Mouse (Mus musculus): ENCODE measurements around the gene Auts2. TPM values are rescaled to one million over a fixed set of nuclear protein-coding genes. Genes with fewer than 3 reads are reported as not detected.
"Not testable (repeated sequence)": the region's sequence is repeated elsewhere in the genome, so short reads cannot be mapped to it uniquely, and the experiment has no call there.

Gene Auts2
- total RNA-seq (2021), result 100 to 1,000 TPM; 100 to 137 TPM

GRCm38 (mm10) chr5:132543118-132544071 lies at the start of gene Auts2:
TSS of gene Auts2 (minus strand) at chr5:132543344.
- peak; percentile 84 to 87 for DNase-seq (ENCODE audit: low spot score in 2 of 2)
- intact Hi-C loops (cut with DNase I), result loop anchor here (5.0 to 10.0 kb wide), 3 partner anchors 311 to 1461 kb away; no protein-coding TSS in a partner anchor

GRCm38 (mm10) chr5:132591721-132592695 lies 48.9 kb upstream of the Auts2 start:
- no peak for DNase-seq (ENCODE audit: low spot score in 2 of 2)
- intact Hi-C loops (cut with DNase I), result no loop called here

GRCm38 (mm10) chr5:132579774-132580173 lies 36.6 kb upstream of the Auts2 start:
- no peak for DNase-seq (ENCODE audit: low spot score in 2 of 2)
- intact Hi-C loops (cut with DNase I), result no loop called here

- DNase-seq (ENCODE audit: low spot score in 2 of 2), result not testable (repeated sequence)
- intact Hi-C loops (cut with DNase I), result loop anchor here (10.0 kb wide), 1 partner anchor 1034 kb away; no protein-coding TSS in a partner anchor
Measured at GRCm38 (mm10) chr5:132560771-132561170, 17.6 kb upstream of the Auts2 start.

GRCm38 (mm10) chr5:132545761-132546160 lies 2.6 kb upstream of the Auts2 start:
- intact Hi-C loops (cut with DNase I), result loop anchor here (10.0 kb wide), 1 partner anchor 1459 kb away; no protein-coding TSS in a partner anchor
- DNase-seq (ENCODE audit: low spot score in 2 of 2), result no peak

- intact Hi-C loops (cut with DNase I), result loop anchor here (5.0 to 10.0 kb wide), 3 partner anchors 312 to 1460 kb away; no protein-coding TSS in a partner anchor
- DNase-seq (ENCODE audit: low spot score in 2 of 2), result peak; percentile 10 to 13
Measured at GRCm38 (mm10) chr5:132544176-132544995, 1.2 kb upstream of the Auts2 start.

GRCm38 (mm10) chr5:132542381-132543020 lies 643 bp downstream of the Auts2 start:
- intact Hi-C loops (cut with DNase I), result loop anchor here (5.0 to 10.0 kb wide), 3 partner anchors 310 to 1462 kb away; no protein-coding TSS in a partner anchor
- peak; percentile 17 to 33 for DNase-seq (ENCODE audit: low spot score in 2 of 2)

GRCm38 (mm10) chr5:132541951-132542350 lies 1.2 kb downstream of the Auts2 start:
- peak in 1 of 2 experiments; percentile 11 for DNase-seq (ENCODE audit: low spot score in 2 of 2)
- intact Hi-C loops (cut with DNase I), result loop anchor here (5.0 to 10.0 kb wide), 3 partner anchors 310 to 1463 kb away; no protein-coding TSS in a partner anchor

GRCm38 (mm10) chr5:132541371-132541931 lies 1.7 kb downstream of the Auts2 start:
- DNase-seq (ENCODE audit: low spot score in 2 of 2), result peak; percentile 35 to 44
- intact Hi-C loops (cut with DNase I), result loop anchor here (5.0 to 10.0 kb wide), 3 partner anchors 309 to 1463 kb away; no protein-coding TSS in a partner anchor

GRCm38 (mm10) chr5:132540841-132541311 lies 2.3 kb downstream of the Auts2 start:
- intact Hi-C loops (cut with DNase I), result loop anchor here (5.0 to 10.0 kb wide), 3 partner anchors 309 to 1464 kb away; no protein-coding TSS in a partner anchor
- no peak for DNase-seq (ENCODE audit: low spot score in 2 of 2)

GRCm38 (mm10) chr5:132537475-132537874 lies 5.7 kb downstream of the Auts2 start:
- intact Hi-C loops (cut with DNase I), result no loop called here

GRCm38 (mm10) chr5:132526395-132526794 lies 16.7 kb downstream of the Auts2 start:
- intact Hi-C loops (cut with DNase I), result no loop called here
- DNase-seq (ENCODE audit: low spot score in 2 of 2), result no peak

More at GRCm38 (mm10) chr5:132537475-132537874, 5.7 kb downstream of the Auts2 start:
- no peak for DNase-seq (ENCODE audit: low spot score in 2 of 2)

- intact Hi-C loops (cut with DNase I), result no loop called here
Measured at GRCm38 (mm10) chr5:132521358-132521873, 21.7 kb downstream of the Auts2 start.

GRCm38 (mm10) chr5:132517879-132518278 lies 25.3 kb downstream of the Auts2 start:
- intact Hi-C loops (cut with DNase I), result no loop called here
- no peak for DNase-seq (ENCODE audit: low spot score in 2 of 2)

More at GRCm38 (mm10) chr5:132521358-132521873, 21.7 kb downstream of the Auts2 start:
- no peak for DNase-seq (ENCODE audit: low spot score in 2 of 2)

- intact Hi-C loops (cut with DNase I), result no loop called here
- DNase-seq (ENCODE audit: low spot score in 2 of 2), result no peak
Measured at GRCm38 (mm10) chr5:132514521-132514920, 28.6 kb downstream of the Auts2 start.

- no peak for DNase-seq (ENCODE audit: low spot score in 2 of 2)
- intact Hi-C loops (cut with DNase I), result no loop called here
Measured at GRCm38 (mm10) chr5:132513206-132513605, 29.9 kb downstream of the Auts2 start.

GRCm38 (mm10) chr5:132509464-132509885 lies 33.7 kb downstream of the Auts2 start:
- DNase-seq (ENCODE audit: low spot score in 2 of 2), result peak; percentile 27 to 29
- intact Hi-C loops (cut with DNase I), result loop anchor here (1.0 kb wide), 1 partner anchor 17 kb away; no protein-coding TSS in a partner anchor
